Mouse (Mus musculus): ENCODE measurements around the gene Sap30l.

- TF ChIP-seq CTCF (IDR thresholded peaks at IDR 0.05; ENCODE audit: extremely low read depth, insufficient read length, insufficient replicate concordance, low read depth, low read length) (no peak), POLR2A (IDR thresholded peaks at IDR 0.05; ENCODE audit: low read depth, low read length) (no peak)
Observed at GRCm38 (mm10) chr11:57773936-57774335, 27.5 kb upstream of the Sap30l start.

All from small intestine, adult 2 months (tissue).